22 mouse cellular contexts compared by ENCODE assay signal in the genomic region with DNA sequence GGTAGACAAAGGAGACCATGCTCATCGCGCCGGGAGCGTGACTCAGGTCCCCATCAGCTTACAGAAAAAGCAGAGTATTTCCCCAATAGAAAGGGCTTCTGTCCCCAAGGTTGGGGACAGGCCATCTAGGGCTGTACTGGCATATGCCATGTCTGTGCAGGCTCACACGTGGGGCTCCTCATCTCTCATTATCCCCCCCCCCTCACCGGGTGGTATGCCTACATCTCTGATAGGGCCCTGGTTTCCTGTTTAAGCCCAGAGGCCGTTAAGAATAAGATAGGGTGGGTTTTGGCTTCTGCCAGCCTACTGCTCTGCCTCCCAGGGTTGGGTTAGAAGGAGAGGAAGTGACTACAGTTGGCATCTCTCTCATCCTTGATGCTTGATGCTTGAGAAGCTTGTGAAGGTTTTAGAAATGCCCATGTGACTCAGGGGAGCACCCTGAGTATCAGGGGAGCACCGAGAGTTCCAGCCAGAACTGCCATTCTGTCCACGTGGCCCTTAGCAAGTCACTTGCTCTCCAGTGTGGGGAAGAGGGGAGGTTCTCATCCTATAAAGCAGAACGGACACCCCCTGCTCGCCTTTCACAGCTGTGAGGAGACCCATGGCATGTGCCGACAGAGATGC. TPM values are rescaled to one million over a fixed set of nuclear protein-coding genes. Genes with fewer than 3 reads are reported as not detected.
DNase-seq lines count a peak whose midpoint lies in the region; ATAC-seq and TF ChIP-seq lines count a peak whose summit lies in the region.
"Had no signal": no experiment of that assay in that cellular context is flagged by ENCODE, and none has a peak within 500 bp of the region (broad histone marks: within the 10 kb centered on the region; RNA-seq: fewer than 3 reads in every experiment).

No protein-coding gene starts in this region.

- no peak overlapping the region for H3K4me3 ChIP-seq in forebrain, embryonic 10.5 days
- no peak overlapping the region for H3K4me3 ChIP-seq in forebrain, embryonic 13.5 days
- H3K4me3 ChIP-seq in thymus, adult 2 months (ENCODE audit: control insufficient read depth, insufficient read depth, low read length) = no peak overlapping the region
- H3K4me3 ChIP-seq in intestine, embryonic 15.5 days (replicated peaks) = no peak overlapping the region
- H3K4me3 ChIP-seq: embryonic facial prominence, embryonic 12.5 days; heart, embryonic 15.5 days; hindbrain, embryonic 12.5 days; midbrain, embryonic 12.5 days; neural tube, embryonic 13.5 days had no signal

- DNase-seq in forebrain, embryonic 10.5 days (ENCODE audit: extremely low spot score, low spot score) = no peak
- DNase-seq in thymus, adult 2 months = peak; percentile 24
- no peak for DNase-seq in thymus, adult 18-20 months
- peak; percentile 63 for DNase-seq in thymus, postnatal 0 days (ENCODE audit: low spot score)
- DNase-seq in cerebellum, postnatal 36 days = no peak
- DNase-seq in cerebellum, postnatal 10 days = no peak
- DNase-seq: cerebellum, adult 18-20 months; gastrocnemius, postnatal 25 days; kidney, adult 8-10 months; kidney, postnatal 36 days; lung, adult 18-20 months; lung, postnatal 14 days had no signal

- no peak overlapping the region for H3K9ac ChIP-seq in forebrain, embryonic 13.5 days
- no peak overlapping the region for H3K9ac ChIP-seq in intestine, embryonic 15.5 days
- H3K9ac ChIP-seq: embryonic facial prominence, embryonic 12.5 days; heart, embryonic 15.5 days; hindbrain, embryonic 12.5 days; midbrain, embryonic 12.5 days; neural tube, embryonic 13.5 days had no signal

- WGBS in forebrain, embryonic 10.5 days = 84% methylated on average over 12 of the region's 12 CpGs
- 86% methylated on average over 12 of the region's 12 CpGs for WGBS in forebrain, embryonic 13.5 days
- WGBS in thymus, adult 2 months = 31% methylated on average over 12 of the region's 12 CpGs
- 82% methylated on average over 12 of the region's 12 CpGs for whole genome bisulfite sequencing in intestine, embryonic 15.5 days

- H3K27me3 ChIP-seq in forebrain, embryonic 10.5 days (ENCODE audit: poor library complexity, severe bottlenecking) = peaks cover 25% of the 10 kb centered on the region
- H3K27me3 ChIP-seq in forebrain, embryonic 13.5 days = no peaks in the 10 kb centered on the region
- H3K27me3 ChIP-seq in thymus, adult 2 months (ENCODE audit: control insufficient read depth, insufficient read depth, low read length) = no peaks in the 10 kb centered on the region
- H3K27me3 ChIP-seq in intestine, embryonic 15.5 days (replicated peaks) = peaks cover 2% of the 10 kb centered on the region; the same call in 1 of the 2 replicates
- H3K27me3 ChIP-seq: embryonic facial prominence, embryonic 12.5 days; hindbrain, embryonic 12.5 days; neural tube, embryonic 13.5 days had no signal

- 0 out of 2 replicates have a peak overlapping the region, but pooled peaks have one; percentile 2 for H3K27ac ChIP-seq in forebrain, embryonic 10.5 days
- H3K27ac ChIP-seq in forebrain, embryonic 13.5 days = no peak overlapping the region
- H3K27ac ChIP-seq in thymus, adult 2 months (ENCODE audit: control insufficient read depth, insufficient read depth, low read length) = peak overlapping the region; percentile 21; the same call in 1 of the 2 replicates
- H3K27ac ChIP-seq in intestine, embryonic 15.5 days = no peak overlapping the region
- H3K27ac ChIP-seq: embryonic facial prominence, embryonic 12.5 days; heart, embryonic 15.5 days; hindbrain, embryonic 12.5 days; midbrain, embryonic 12.5 days; neural tube, embryonic 13.5 days had no signal

- TF ChIP-seq CTCF in thymus, adult 2 months (IDR thresholded peaks at IDR 0.05; ENCODE audit: borderline replicate concordance, control insufficient read depth, extremely low read depth, insufficient read depth, low read length, poor library complexity) = no peak

- ATAC-seq in forebrain, embryonic 13.5 days = no peak
- ATAC-seq in intestine, embryonic 15.5 days = no peak
- ATAC-seq: CD4-positive, CD25-positive, alpha-beta regulatory T cell, adult 4 months; forebrain, embryonic 16.5 days; inflammation-experienced regulatory T-cells, adult 6 months had no signal

- H3K4me1 ChIP-seq in forebrain, embryonic 10.5 days = peaks cover 29% of the 10 kb centered on the region
- H3K4me1 ChIP-seq in forebrain, embryonic 13.5 days = no peaks in the 10 kb centered on the region
- peaks cover 22% of the 10 kb centered on the region for H3K4me1 ChIP-seq in thymus, adult 2 months (replicated peaks; ENCODE audit: control insufficient read depth, insufficient read depth, low read length)
- H3K4me1 ChIP-seq in intestine, embryonic 15.5 days (replicated peaks) = no peaks in the 10 kb centered on the region
- H3K4me1 ChIP-seq: embryonic facial prominence, embryonic 12.5 days; hindbrain, embryonic 12.5 days; neural tube, embryonic 13.5 days had no signal

- no peaks in the 10 kb centered on the region for H3K9me3 ChIP-seq in forebrain, embryonic 10.5 days
- H3K9me3 ChIP-seq in forebrain, embryonic 13.5 days (replicated peaks) = no peaks in the 10 kb centered on the region
- H3K9me3 ChIP-seq in intestine, embryonic 15.5 days = no peaks in the 10 kb centered on the region
- H3K9me3 ChIP-seq: embryonic facial prominence, embryonic 12.5 days; heart, embryonic 15.5 days; hindbrain, embryonic 12.5 days; midbrain, embryonic 12.5 days; neural tube, embryonic 13.5 days had no signal

- H3K4me2 ChIP-seq in forebrain, embryonic 13.5 days = no peak overlapping the region
- no peak overlapping the region for H3K4me2 ChIP-seq in intestine, embryonic 15.5 days (replicated peaks)
- H3K4me2 ChIP-seq: embryonic facial prominence, embryonic 12.5 days; heart, embryonic 15.5 days; hindbrain, embryonic 12.5 days; midbrain, embryonic 12.5 days; neural tube, embryonic 13.5 days had no signal

- no peak for TF ChIP-seq POLR2A in thymus, adult 2 months (IDR thresholded peaks at IDR 0.05; ENCODE audit: control insufficient read depth, extremely low read depth, insufficient read depth, low read length, poor library complexity)

- no peaks in the 10 kb centered on the region for H3K36me3 ChIP-seq in forebrain, embryonic 10.5 days (replicated peaks)
- no peaks in the 10 kb centered on the region for H3K36me3 ChIP-seq in forebrain, embryonic 13.5 days (ENCODE audit: poor library complexity, severe bottlenecking)
- H3K36me3 ChIP-seq in thymus, adult 2 months (ENCODE audit: control insufficient read depth, insufficient read depth, low read length) = no peaks in the 10 kb centered on the region
- H3K36me3 ChIP-seq in intestine, embryonic 15.5 days = no peaks in the 10 kb centered on the region
- H3K36me3 ChIP-seq: embryonic facial prominence, embryonic 12.5 days; heart, embryonic 15.5 days; hindbrain, embryonic 12.5 days; midbrain, embryonic 12.5 days; neural tube, embryonic 13.5 days had no signal

RNA-seq across cellular contexts. Expression of a gene that starts 8.4 kb away (rescaled TPM):
- 9.0 and 9.3 TPM in 2 replicates for polyA plus RNA-seq in forebrain, embryonic 10.5 days (2016; fragmentation: Nextera tagmentation; extraction: Ambion mirVana)
- 2.6 and 2.9 TPM in 2 replicates for polyA plus RNA-seq in forebrain, embryonic 13.5 days (2015; fragmentation: Nextera tagmentation; extraction: Ambion mirVana)
- 6.4 and 7.1 TPM in 2 replicates for polyA plus RNA-seq in thymus, adult 2 months (2012; rRNA removed)
- polyA plus RNA-seq in thymus, postnatal 0 days (2015; fragmentation: Nextera tagmentation; extraction: Ambion mirVana) = 2.7 and 3.0 TPM in 2 replicates
- polyA plus RNA-seq in intestine, embryonic 15.5 days (2015; fragmentation: Nextera tagmentation; extraction: Ambion mirVana) = 2.8 and 3.6 TPM in 2 replicates
- polyA plus RNA-seq: inflammation-experienced regulatory T-cells, adult 6 months had no signal

RNA-seq across cellular contexts. Expression of a gene that starts 44.0 kb away (rescaled TPM):
- 120 and 122 TPM in 2 replicates for polyA plus RNA-seq in forebrain, embryonic 10.5 days (2016; fragmentation: Nextera tagmentation; extraction: Ambion mirVana)
- polyA plus RNA-seq in forebrain, embryonic 13.5 days (2015; fragmentation: Nextera tagmentation; extraction: Ambion mirVana) = 83.9 and 86.1 TPM in 2 replicates
- polyA plus RNA-seq in thymus, adult 2 months (2012; rRNA removed) = 16.6 and 21.4 TPM in 2 replicates
- 80.4 and 102 TPM in 2 replicates for polyA plus RNA-seq in thymus, postnatal 0 days (2015; fragmentation: Nextera tagmentation; extraction: Ambion mirVana)
- 60.7 and 69.7 TPM in 2 replicates for polyA plus RNA-seq in intestine, embryonic 15.5 days (2015; fragmentation: Nextera tagmentation; extraction: Ambion mirVana)

RNA-seq across cellular contexts. Expression of a gene that starts 53.1 kb away (rescaled TPM):
- 12.0 and 13.8 TPM in 2 replicates for polyA plus RNA-seq in forebrain, embryonic 10.5 days (2016; fragmentation: Nextera tagmentation; extraction: Ambion mirVana)
- 13.1 and 13.2 TPM in 2 replicates for polyA plus RNA-seq in forebrain, embryonic 13.5 days (2015; fragmentation: Nextera tagmentation; extraction: Ambion mirVana)
- polyA plus RNA-seq in thymus, adult 2 months (2012; rRNA removed) = 82.3 and 101 TPM in 2 replicates
- 43.2 and 56.0 TPM in 2 replicates for polyA plus RNA-seq in thymus, postnatal 0 days (2015; fragmentation: Nextera tagmentation; extraction: Ambion mirVana)
- polyA plus RNA-seq in intestine, embryonic 15.5 days (2015; fragmentation: Nextera tagmentation; extraction: Ambion mirVana) = 15.2 and 16.0 TPM in 2 replicates

Comparison
In these comparisons a context has a peak if more than half of its experiments do, and no peak if none do; other contexts are left out.
1. DNase-seq: peak in thymus, adult 2 months (single experiment) and thymus, postnatal 0 days (single experiment); none in forebrain, embryonic 10.5 days (single experiment), thymus, adult 18-20 months (0 of 2), cerebellum, postnatal 36 days (0 of 2) and cerebellum, postnatal 10 days (0 of 2).
2. H3K27ac ChIP-seq: peak in forebrain, embryonic 10.5 days (single experiment) and thymus, adult 2 months (single experiment); none in forebrain, embryonic 13.5 days (single experiment) and intestine, embryonic 15.5 days (single experiment).